Mouse (Mus musculus) spleen, adult 18-20 months (tissue): Measurements from ENCODE around the gene Marc2.

ENCODE experiments used
- DNase-seq, 2 experiments: peaks; one replicate each; pipeline ENCODE4 v3.0.0; 2022; ENCODE audit warnings: mixed read lengths in 2 of 2

Gene Marc2

GRCm38 (mm10) chr1:184846092-184846750 lies at the start of gene Marc2:
Gene Marc2 (minus strand): TSS chr1:184846451.
- DNase-seq, result peak in 1 of 2 experiments; percentile 18

GRCm38 (mm10) chr1:184891998-184892397 lies 45.7 kb upstream of the Marc2 start:
- no peak for DNase-seq

- DNase-seq, result no peak
These were observed 43.2 kb upstream of the Marc2 start for GRCm38 (mm10) chr1:184889454-184889853.

- DNase-seq, result no peak
These were observed 39.9 kb upstream of the Marc2 start for GRCm38 (mm10) chr1:184886160-184886559.

- peak in 1 of 2 experiments; percentile 13 for DNase-seq
These were observed 36.3 kb upstream of the Marc2 start, which contains the start of gene C130074G19Rik for GRCm38 (mm10) chr1:184882281-184883268. Gene C130074G19Rik (minus strand): TSS chr1:184883218.

- no peak for DNase-seq
These were observed 35.6 kb upstream of the Marc2 start for GRCm38 (mm10) chr1:184881861-184882260.

GRCm38 (mm10) chr1:184881211-184881610 lies 35.0 kb upstream of the Marc2 start:
- DNase-seq, result no peak

- no peak for DNase-seq
These were observed 32.6 kb upstream of the Marc2 start for GRCm38 (mm10) chr1:184878860-184879259.

- DNase-seq, result no peak
These were observed 31.1 kb upstream of the Marc2 start for GRCm38 (mm10) chr1:184877306-184877705.

- no peak for DNase-seq
These were observed 27.7 kb upstream of the Marc2 start for GRCm38 (mm10) chr1:184873910-184874309.

GRCm38 (mm10) chr1:184872069-184872819 lies 26.0 kb upstream of the Marc2 start:
- no peak for DNase-seq

GRCm38 (mm10) chr1:184871506-184871905 lies 25.3 kb upstream of the Marc2 start:
- no peak for DNase-seq

- no peak for DNase-seq
These were observed 24.6 kb upstream of the Marc2 start for GRCm38 (mm10) chr1:184870646-184871385.

- DNase-seq, result no peak
These were observed 23.8 kb upstream of the Marc2 start for GRCm38 (mm10) chr1:184869939-184870565.

GRCm38 (mm10) chr1:184867640-184868120 lies 21.4 kb upstream of the Marc2 start:
- no peak for DNase-seq

GRCm38 (mm10) chr1:184864381-184864801 lies 18.1 kb upstream of the Marc2 start:
- no peak for DNase-seq

- DNase-seq, result no peak
These were observed 16.4 kb upstream of the Marc2 start for GRCm38 (mm10) chr1:184862636-184863035.

- no peak for DNase-seq
These were observed 15.3 kb upstream of the Marc2 start for GRCm38 (mm10) chr1:184861551-184861950.

- no peak for DNase-seq
These were observed 14.0 kb upstream of the Marc2 start for GRCm38 (mm10) chr1:184860276-184860675.

- no peak for DNase-seq
These were observed 12.0 kb upstream of the Marc2 start for GRCm38 (mm10) chr1:184858253-184858652.

GRCm38 (mm10) chr1:184857216-184857615 lies 11.0 kb upstream of the Marc2 start:
- no peak for DNase-seq
